Mouse (Mus musculus) hindbrain, embryonic 13.5 days (tissue): ENCODE results near the gene Sumo2. TPM values are rescaled to one million over a fixed set of nuclear protein-coding genes. Genes with fewer than 3 reads are reported as not detected.
"Not testable (repeated sequence)": the region's sequence is repeated elsewhere in the genome, so short reads cannot be mapped to it uniquely, and the experiment has no call there.

Experiments used
- ATAC-seq: fragments of 200-750 bp; cut with Nextera tagmentation; 2 replicates; pipeline ENCODE4 v1.8.0; 2017; ENCODE audit warnings: moderate TSS enrichment; ENCODE audit not compliant: low FRiP score
- H3K27ac ChIP-seq: fragments of 300-500 bp; sonication (generic); 2 replicates; pipeline ENCODE4 v1.5.1; 2015; ENCODE audit warnings: inconsistent platforms, mild to moderate bottlenecking, moderate library complexity
- H3K27me3 ChIP-seq: fragments of 300-500 bp; sonication (generic); 2 replicates; pipeline ENCODE4 v1.6.1; 2015; ENCODE audit warnings: mild to moderate bottlenecking, inconsistent platforms
- H3K36me3 ChIP-seq: fragments of 300-500 bp; sonication (generic); 2 replicates; pipeline ENCODE4 v1.6.1; 2015; ENCODE audit warnings: mild to moderate bottlenecking, inconsistent platforms
- H3K4me1 ChIP-seq: fragments of 300-500 bp; sonication (generic); replicated peaks from 2 replicates; pipeline ENCODE4 v1.6.1; 2015; ENCODE audit warnings: inconsistent platforms
- H3K4me2 ChIP-seq: fragments of 300-500 bp; sonication (generic); 2 replicates; pipeline ENCODE4 v1.6.1; 2015; ENCODE audit warnings: inconsistent platforms, mild to moderate bottlenecking, moderate library complexity
- H3K4me3 ChIP-seq: fragments of 300-500 bp; sonication (generic); 2 replicates; pipeline ENCODE4 v1.5.1; 2015; ENCODE audit warnings: mild to moderate bottlenecking, inconsistent platforms
- H3K9ac ChIP-seq: fragments of 300-500 bp; sonication (generic); 2 replicates; pipeline ENCODE4 v1.6.1; 2015; ENCODE audit warnings: mild to moderate bottlenecking, inconsistent platforms
- H3K9me3 ChIP-seq: fragments of 300-500 bp; sonication (generic); 2 replicates; pipeline ENCODE4 v1.6.1; 2016; ENCODE audit warnings: inconsistent platforms
- WGBS: fragments of 180-500 bp; shearing (Covaris S2); methylation state at CpG from one replicate; pipeline ENCODE4 v1.1.7; 2015; 5-methylcytosine and 5-hydroxymethylcytosine counted together
- polyA plus RNA-seq: library from polyadenylated mRNA; unstranded; fragments of >200 nt; fragmentation: Nextera tagmentation; extraction: Ambion mirVana; gene quantifications from 2 replicates; pipeline ENCODE4 v1.2.1, GENCODE M21; 2015

Gene Sumo2
- polyA plus RNA-seq, 1 experiment from 2014 or later: 1,182 TPM

DNA sequence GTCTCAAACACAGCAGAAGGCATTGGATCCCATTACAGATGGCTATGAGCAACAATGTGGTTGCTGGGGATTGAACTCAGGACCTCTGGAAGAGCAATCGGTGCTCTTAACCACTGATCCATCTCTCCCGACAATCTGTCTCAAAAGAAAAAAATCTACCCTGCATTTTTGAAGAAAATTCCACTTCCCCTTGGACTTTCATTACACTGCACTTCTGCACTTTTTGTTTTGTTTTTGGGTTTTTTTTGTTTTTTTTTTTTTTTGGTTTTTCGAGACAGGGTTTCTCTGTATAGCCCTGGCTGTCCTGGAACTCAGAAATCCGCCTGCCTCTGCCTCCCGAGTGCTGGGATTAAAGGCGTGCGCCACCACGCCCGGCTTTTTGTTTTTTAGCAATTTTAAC, 39.5 kb downstream of the Sumo2 start:
- 86% methylated on average over 9 of the region's 9 CpGs for WGBS
- not testable (repeated sequence) for H3K27me3 ChIP-seq, H3K4me1 ChIP-seq, H3K9ac ChIP-seq, H3K27ac ChIP-seq, ATAC-seq, H3K4me3 ChIP-seq, H3K9me3 ChIP-seq, H3K4me2 ChIP-seq
- peaks cover 51% of the 10 kb centered on the region for H3K36me3 ChIP-seq

DNA sequence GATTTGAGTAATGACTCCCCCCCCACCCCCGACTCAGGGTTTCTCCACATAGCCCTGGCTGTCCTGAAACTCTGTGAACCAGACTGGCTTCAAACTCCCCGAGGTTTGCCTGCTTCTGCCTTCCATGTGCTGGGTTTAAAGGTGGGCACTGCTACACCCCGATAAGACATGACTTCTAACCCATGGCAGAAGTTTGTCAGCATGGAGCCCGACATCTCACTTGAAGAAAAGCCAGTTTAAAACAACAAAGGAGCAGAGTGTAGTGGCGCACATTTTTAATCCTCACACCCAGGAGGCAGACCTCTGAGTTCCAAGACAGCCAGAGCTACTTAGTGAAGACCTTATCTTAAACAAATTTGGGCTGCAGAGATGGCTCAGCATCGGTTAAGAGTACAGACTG, 43.7 kb downstream of the Sumo2 start:
- Histone ChIP-seq H3K4me2 (peak overlapping the region; percentile 69), H3K4me3 (peak overlapping the region; percentile 70), H3K4me1 (peaks cover 27% of the 10 kb centered on the region), H3K9me3 (no peaks in the 10 kb centered on the region), H3K27ac (0 out of 2 replicates have a peak overlapping the region, but pooled peaks have one; percentile 92), H3K27me3 (no peaks in the 10 kb centered on the region), H3K36me3 (peaks cover 29% of the 10 kb centered on the region), H3K9ac (peak overlapping the region; percentile 82; the same call in 1 of the 2 replicates)
- whole genome bisulfite sequencing: 41% methylated on average over 6 of the region's 6 CpGs
- ATAC-seq: no peak

DNA sequence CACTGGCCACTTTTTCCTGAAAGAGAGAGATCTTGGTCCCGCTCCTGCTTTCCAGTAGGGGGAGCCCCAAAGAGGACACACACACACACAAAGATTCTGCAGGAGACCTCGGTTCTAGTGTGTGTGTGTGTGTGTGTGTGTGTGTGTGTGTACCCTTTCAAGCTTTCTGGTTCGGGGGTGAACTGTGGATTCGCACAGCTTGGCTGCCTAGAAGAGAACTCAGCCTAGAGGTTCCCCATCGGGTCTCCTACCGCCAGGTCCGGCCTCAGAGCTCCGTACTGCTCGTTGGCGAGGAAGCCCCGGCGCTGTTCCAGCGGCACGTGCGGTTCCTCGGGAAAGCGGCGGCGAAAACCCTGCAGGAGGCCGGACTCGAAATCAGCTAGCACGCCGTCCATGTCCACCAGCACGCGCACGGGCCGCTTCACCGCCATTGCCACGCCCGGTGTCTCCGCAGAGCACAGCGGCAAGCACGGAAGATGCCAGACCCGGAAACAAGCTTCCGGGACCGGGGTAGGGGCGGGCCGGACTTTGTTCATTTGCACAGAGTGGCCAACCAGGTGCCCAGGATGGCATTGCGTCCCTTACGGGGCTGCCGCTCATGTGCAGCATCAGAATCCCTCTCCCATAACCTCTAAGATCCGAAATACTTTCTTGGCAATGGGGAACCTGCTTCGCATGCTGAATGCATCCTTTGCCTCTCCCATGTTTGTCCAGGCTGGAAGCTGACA, 44.6 kb downstream of the Sumo2 start, which contains the start of gene Nt5c:
Gene Nt5c (minus strand): TSS at position 507 of the 728 bp plus-strand sequence.
- Histone ChIP-seq H3K27ac (peak within 1 kb of the TSS; percentile 92), H3K4me2 (peak within 1 kb of the TSS; percentile 69), H3K27me3 (no peaks in the 10 kb centered on the region), H3K4me3 (peak within 1 kb of the TSS; percentile 70), H3K36me3 (peaks cover 22% of the 10 kb centered on the region), H3K9ac (peak within 1 kb of the TSS; percentile 82), H3K4me1 (peaks cover 27% of the 10 kb centered on the region), H3K9me3 (no peaks in the 10 kb centered on the region)
- peak; percentile 92 for ATAC-seq
- under 1% methylated on average over 42 of the region's 43 CpGs for WGBS

DNA sequence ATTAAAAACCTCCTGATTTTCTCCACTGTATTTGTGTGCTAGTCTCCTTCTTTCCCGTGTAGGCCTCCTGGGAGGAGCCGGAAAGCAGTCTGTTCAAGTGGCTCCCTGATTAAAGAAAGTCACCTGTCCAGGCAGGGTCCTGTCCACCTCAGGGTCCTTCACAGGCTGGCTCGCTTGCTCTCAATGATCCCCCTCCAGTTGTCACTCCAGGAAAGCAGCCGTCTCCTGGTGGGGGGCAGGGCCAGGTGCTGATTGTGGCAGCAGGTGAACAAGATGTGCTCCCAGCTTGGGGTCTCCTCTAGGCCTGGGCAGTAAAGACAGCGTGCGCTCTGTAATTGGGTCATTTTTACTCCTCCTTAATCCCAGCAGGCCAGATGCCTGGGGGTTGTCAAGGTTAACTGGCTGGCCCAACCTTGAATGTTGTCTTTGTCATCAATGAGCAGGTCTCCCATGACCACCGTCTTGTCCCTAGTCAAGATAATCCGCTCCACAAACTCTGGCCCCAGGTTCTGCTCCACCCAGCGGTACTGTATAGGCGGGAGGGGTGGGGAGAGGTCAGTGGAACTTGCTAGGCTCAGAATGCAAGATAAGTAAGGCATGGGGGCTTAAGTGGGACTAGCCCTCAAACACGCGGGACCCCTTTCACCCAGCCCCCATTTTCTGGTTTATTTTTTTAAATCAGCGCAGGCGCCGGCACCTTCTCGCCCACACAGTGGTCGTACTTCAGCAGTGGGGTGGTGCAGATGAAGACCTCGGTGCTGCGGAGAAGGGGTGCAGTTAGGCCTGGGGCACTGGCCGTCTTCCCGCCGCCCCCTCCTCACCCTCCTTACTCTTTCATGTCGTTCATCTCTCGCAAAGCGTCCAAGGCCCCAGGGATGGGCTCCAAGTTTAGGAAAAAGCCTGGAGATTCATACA, 45.4 kb downstream of the Sumo2 start:
- Histone ChIP-seq H3K9me3 (no peaks in the 10 kb centered on the region), H3K27ac (peak overlapping the region; percentile 92), H3K9ac (peak overlapping the region; percentile 82), H3K4me2 (peak overlapping the region; percentile 69), H3K4me3 (peak overlapping the region; percentile 70), H3K36me3 (peaks cover 24% of the 10 kb centered on the region), H3K4me1 (peaks cover 27% of the 10 kb centered on the region), H3K27me3 (no peaks in the 10 kb centered on the region)
- 28% methylated on average over 25 of the region's 25 CpGs for WGBS
- ATAC-seq: peak; percentile 41

DNA sequence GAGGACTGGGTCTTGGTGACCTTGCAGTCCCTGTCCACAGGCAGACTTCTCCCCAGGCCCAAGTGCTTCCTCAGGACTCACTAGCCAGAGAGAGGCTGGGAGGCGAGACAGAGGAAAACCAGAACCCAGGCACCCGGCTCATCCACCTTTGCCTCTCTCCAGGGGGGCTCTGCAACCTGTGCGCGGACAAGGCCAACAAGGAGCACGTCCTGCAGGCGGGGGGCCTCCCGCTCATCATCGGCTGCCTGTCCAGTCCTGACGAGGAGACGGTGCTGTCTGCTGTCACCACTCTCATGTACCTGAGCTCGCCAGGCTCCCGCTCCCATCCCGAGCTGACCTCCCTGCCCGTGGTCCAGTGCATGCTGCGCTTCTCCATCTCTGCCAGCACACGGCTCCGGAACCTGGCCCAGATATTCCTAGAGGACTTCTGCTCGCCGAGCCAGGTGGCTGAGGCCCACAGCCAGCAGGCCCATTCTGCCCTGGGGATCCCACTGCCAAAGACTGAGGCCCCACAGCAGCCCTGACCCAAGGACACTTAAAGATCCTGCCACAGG, 47.4 kb downstream of the Sumo2 start:
- no peak overlapping the region for H3K4me3 ChIP-seq
- 85% methylated on average over 19 of the region's 19 CpGs for WGBS
- peak overlapping the region; percentile 36 for H3K9ac ChIP-seq
- H3K27me3 ChIP-seq: no peaks in the 10 kb centered on the region
- H3K36me3 ChIP-seq: peaks cover 24% of the 10 kb centered on the region
- ATAC-seq: no peak
- no peaks in the 10 kb centered on the region for H3K9me3 ChIP-seq
- H3K4me1 ChIP-seq: peaks cover 33% of the 10 kb centered on the region
- H3K4me2 ChIP-seq: no peak overlapping the region
- no peak overlapping the region for H3K27ac ChIP-seq

DNA sequence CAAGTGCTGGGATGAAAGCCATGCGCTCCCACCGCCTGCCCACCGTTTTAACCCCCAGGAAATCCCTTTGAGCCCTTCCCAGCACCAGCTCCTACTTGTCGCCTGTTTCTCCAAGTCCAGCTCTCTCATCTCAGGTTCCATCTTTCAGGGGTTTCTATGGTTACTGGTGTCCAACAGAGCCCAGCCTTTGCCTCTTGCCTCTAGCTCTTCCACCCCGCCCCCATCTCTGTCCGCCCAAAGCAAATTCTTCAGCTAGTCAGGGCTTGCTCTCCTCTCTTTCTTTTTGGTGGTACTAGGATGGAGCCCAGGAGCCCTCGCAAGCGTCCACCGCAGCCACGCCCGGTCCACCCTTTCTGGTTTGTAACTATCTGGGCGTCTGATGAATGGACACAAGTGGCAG, 50.9 kb downstream of the Sumo2 start:
- 45% methylated on average over 12 of the region's 12 CpGs for WGBS
- H3K4me2 ChIP-seq: no peak overlapping the region
- H3K36me3 ChIP-seq: peaks cover 28% of the 10 kb centered on the region
- 0 out of 2 replicates have a peak overlapping the region, but pooled peaks have one; percentile 13 for H3K9ac ChIP-seq
- H3K27me3 ChIP-seq: no peaks in the 10 kb centered on the region
- no peak overlapping the region; the same call in 1 of the 2 replicates for H3K27ac ChIP-seq
- no peak overlapping the region for H3K4me3 ChIP-seq
- no peaks in the 10 kb centered on the region for H3K9me3 ChIP-seq
- ATAC-seq: no peak
- peaks cover 14% of the 10 kb centered on the region for H3K4me1 ChIP-seq

DNA sequence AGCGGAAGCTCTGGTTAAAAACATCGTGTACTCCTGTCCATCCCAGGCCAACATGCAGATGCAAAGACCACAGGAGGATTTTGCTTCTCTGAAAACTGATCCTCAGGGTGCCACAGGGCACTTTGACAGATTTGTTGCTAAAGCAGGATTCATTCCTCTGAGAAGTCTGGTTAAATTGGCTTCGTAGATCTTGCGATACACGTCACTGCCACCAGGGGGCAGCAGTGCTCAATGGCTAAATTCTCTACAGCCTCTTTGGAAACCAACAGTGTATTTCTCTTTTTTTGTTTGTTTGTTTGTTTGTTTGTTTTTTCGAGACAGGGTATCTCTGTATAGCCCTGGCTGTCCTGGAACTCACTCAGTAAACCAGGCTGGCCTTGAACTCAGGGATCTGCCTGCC, 52.4 kb downstream of the Sumo2 start:
- Histone ChIP-seq H3K4me2 (no peak overlapping the region), H3K36me3 (peaks cover 22% of the 10 kb centered on the region), H3K27me3 (no peaks in the 10 kb centered on the region), H3K27ac (no peak overlapping the region), H3K9me3 (no peaks in the 10 kb centered on the region), H3K9ac (0 out of 2 replicates have a peak overlapping the region, but pooled peaks have one; percentile 3), H3K4me3 (no peak overlapping the region), H3K4me1 (peaks cover 6% of the 10 kb centered on the region)
- no peak for ATAC-seq
- WGBS: 17% methylated on average over 6 of the region's 6 CpGs

DNA sequence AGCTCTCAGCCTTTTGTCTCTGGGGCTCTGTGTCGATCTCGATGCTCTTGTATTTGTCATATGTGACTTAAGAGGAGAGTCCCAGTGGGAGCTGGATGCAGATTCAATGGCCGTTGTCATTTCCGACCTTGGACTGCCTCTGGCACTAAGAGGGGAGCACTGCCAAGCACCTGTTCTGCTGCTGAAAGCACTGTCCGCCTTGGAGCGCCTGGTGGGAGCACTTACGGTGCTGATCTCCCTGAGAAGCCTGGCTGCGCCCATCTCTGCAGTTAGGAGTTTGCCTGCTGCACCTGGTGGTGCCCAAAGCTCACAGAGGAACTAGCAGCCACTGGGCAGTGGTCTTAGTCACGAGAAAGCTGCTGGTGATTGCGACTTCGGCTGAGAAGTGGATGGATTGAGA, 52.8 kb downstream of the Sumo2 start:
- no peak for ATAC-seq
- Histone ChIP-seq H3K4me2 (no peak overlapping the region), H3K4me3 (no peak overlapping the region), H3K27ac (no peak overlapping the region), H3K36me3 (peaks cover 17% of the 10 kb centered on the region), H3K9me3 (no peaks in the 10 kb centered on the region), H3K9ac (0 out of 2 replicates have a peak overlapping the region, but pooled peaks have one; percentile 3), H3K4me1 (peaks cover 6% of the 10 kb centered on the region), H3K27me3 (no peaks in the 10 kb centered on the region)
- WGBS: 73% methylated on average over 11 of the region's 11 CpGs

DNA sequence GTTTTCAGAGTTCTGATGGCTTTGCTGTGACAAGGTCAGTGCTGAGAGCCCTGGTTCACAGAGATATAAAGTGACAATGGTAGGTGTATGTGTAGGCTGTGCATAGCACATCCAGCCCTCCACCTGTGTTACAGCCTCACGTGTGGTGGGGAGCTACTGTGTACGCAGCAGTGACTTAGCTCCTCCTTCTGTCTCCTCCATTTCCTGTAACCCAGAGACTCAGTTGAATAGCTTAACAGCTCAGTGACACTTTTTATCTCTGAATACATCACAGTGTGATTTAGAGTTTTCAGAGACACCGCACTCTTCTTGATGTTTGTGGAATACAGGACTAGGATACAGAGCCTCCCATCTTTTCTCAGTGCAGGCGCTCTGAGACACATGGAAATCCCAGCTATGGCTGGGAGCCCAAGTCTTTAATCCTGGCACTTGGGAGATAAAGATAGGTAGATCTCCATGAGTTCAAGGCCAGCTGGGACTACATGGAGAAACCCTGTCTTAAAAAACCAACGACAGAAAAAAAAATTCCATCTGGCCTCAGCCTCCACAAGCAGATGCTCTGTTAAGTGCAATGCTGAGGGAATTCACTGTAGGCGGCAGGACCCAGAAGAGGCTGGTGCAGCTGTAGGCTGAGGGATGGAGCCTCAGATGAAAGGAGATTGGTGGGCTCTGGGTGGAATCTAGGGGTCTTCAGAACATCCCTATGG, 54.4 kb downstream of the Sumo2 start:
- peaks cover 17% of the 10 kb centered on the region for H3K36me3 ChIP-seq
- H3K9me3 ChIP-seq: no peaks in the 10 kb centered on the region
- WGBS: 82% methylated on average over 6 of the region's 6 CpGs

DNA sequence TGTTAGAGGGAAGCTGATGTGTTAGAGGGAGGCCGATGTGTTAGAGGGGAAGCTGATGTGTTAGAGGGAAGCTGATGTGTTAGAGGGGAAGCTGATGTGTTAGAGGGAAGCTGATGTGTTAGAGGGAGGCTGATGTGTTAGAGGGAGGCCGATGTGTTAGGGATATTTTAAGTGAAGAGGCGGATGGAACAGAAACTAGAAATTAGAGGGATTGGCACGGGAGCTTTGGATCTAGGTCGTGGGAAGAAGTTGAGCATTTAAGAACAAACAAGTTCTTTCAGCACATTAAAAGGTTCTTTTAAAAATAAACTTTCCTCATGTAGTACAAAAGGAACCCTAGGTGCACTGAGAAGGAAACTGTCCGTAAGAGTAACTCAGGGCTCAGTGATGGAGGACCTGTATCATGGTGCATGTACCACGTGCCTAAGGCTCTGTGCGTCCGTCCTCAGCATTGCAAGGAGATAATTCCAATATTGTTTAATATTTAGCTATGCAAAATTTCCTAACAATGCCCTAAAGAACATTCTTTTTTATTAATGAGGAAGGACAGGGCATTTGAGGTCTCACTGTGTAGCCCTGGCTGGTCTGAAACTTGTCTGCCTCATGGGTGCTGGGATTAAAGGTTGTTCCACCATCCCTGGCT, 57.7 kb downstream of the Sumo2 start:
- WGBS: 85% methylated on average over 9 of the region's 9 CpGs
- H3K4me1 ChIP-seq: peaks cover 33% of the 10 kb centered on the region
- peaks cover 13% of the 10 kb centered on the region for H3K36me3 ChIP-seq
- no peak overlapping the region for H3K9ac ChIP-seq
- no peak overlapping the region for H3K27ac ChIP-seq
- H3K4me3 ChIP-seq: no peak overlapping the region
- no peaks in the 10 kb centered on the region for H3K27me3 ChIP-seq
- no peak overlapping the region for H3K4me2 ChIP-seq
- no peaks in the 10 kb centered on the region for H3K9me3 ChIP-seq
- no peak for ATAC-seq

More for the DNA sequence above, 54.4 kb downstream of the Sumo2 start:
- no peak overlapping the region for H3K4me3 ChIP-seq
- H3K9ac ChIP-seq: peak overlapping the region; percentile 6; the same call in 1 of the 2 replicates
- H3K4me1 ChIP-seq: peaks cover 16% of the 10 kb centered on the region
- H3K27ac ChIP-seq: no peak overlapping the region
- no peak for ATAC-seq
- H3K27me3 ChIP-seq: no peaks in the 10 kb centered on the region
- H3K4me2 ChIP-seq: no peak overlapping the region

DNA sequence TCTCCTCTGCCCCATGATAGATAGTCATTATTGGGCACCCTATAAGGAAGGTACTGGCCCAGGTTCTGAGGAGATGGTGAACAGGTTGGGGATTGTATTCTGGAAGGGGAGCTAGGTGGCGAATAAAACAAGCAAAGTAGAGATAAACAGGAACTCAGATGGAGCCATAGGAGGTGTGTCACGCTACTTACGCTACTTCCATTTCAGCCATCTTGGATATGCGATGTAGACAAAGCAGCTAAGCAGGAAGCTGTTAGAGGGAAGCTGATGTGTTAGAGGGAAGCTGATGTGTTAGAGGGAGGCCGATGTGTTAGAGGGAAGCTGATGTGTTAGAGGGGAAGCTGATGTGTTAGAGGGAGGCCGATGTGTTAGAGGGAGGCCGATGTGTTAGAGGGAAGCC, 58.7 kb downstream of the Sumo2 start:
- Histone ChIP-seq H3K4me2 (peak overlapping the region; percentile 98; the same call in 1 of the 2 replicates), H3K4me1 (peaks cover 35% of the 10 kb centered on the region), H3K9ac (peak overlapping the region; percentile 58), H3K36me3 (peaks cover 13% of the 10 kb centered on the region)
- 90% methylated on average over 7 of the region's 7 CpGs for WGBS
- H3K27ac ChIP-seq, H3K4me3 ChIP-seq, H3K9me3 ChIP-seq, ATAC-seq, H3K27me3 ChIP-seq: not testable (repeated sequence)
